Mouse (Mus musculus) bone marrow, adult 2 months (tissue): ENCODE data around the gene Lama2.

Experiments used
- CTCF ChIP-seq: fragments of 200-500 bp; IDR thresholded peaks from 2 replicates; pipeline ENCODE4 v1.5.1; 2011; ENCODE audit warnings: low read length, control low read depth; ENCODE audit not compliant: control insufficient read depth, insufficient read depth
- POLR2A ChIP-seq: fragments of 200-500 bp; IDR thresholded peaks from 2 replicates; pipeline ENCODE4 v1.6.1; 2011; ENCODE audit warnings: low read depth, mild to moderate bottlenecking, control low read depth, low read length, borderline replicate concordance; ENCODE audit not compliant: control insufficient read depth

GRCm38 (mm10) chr10:27140422-27140821 is 479.1 kb downstream of the Lama2 start:
- TF ChIP-seq POLR2A (no peak), CTCF (no peak)
